Comparison of ENCODE assay signal across 10 mouse cellular contexts in genomic region chr13:21924734-21925335, GRCm38 (mm10). TPM values are rescaled to one million over a fixed set of nuclear protein-coding genes. Genes with fewer than 3 reads are reported as not detected.
DNase-seq lines count a peak whose midpoint lies in the region; ATAC-seq and TF ChIP-seq lines count a peak whose summit lies in the region.
"Had no signal": no experiment of that assay in that cellular context is flagged by ENCODE, and none has a peak within 500 bp of the region (broad histone marks: within the 10 kb centered on the region; RNA-seq: fewer than 3 reads in every experiment).

No protein-coding gene starts in this region.

- no peak overlapping the region for H3K9ac ChIP-seq in heart, embryonic 13.5 days
- no peak overlapping the region for H3K9ac ChIP-seq in liver, adult 2 months (ENCODE audit: low read depth, low read length)

- peaks cover 5% of the 10 kb centered on the region; the same call in 1 of the 2 replicates for H3K27me3 ChIP-seq in heart, embryonic 13.5 days (replicated peaks)
- no peaks in the 10 kb centered on the region for H3K27me3 ChIP-seq in liver, adult 2 months (ENCODE audit: control insufficient read depth, insufficient read depth, low read length)
- H3K27me3 ChIP-seq: Patski had no signal

- H3K9me3 ChIP-seq in heart, embryonic 13.5 days, result no peaks in the 10 kb centered on the region

- H3K27ac ChIP-seq in heart, embryonic 13.5 days (replicated peaks), result no peak overlapping the region
- no peak overlapping the region for H3K27ac ChIP-seq in liver, adult 2 months (replicated peaks; ENCODE audit: insufficient read depth, low read depth, low read length)

- no peaks in the 10 kb centered on the region for H3K79me2 ChIP-seq in liver, adult 2 months (ENCODE audit: control insufficient read depth, insufficient read depth, low read length)

- TF ChIP-seq POLR2A in liver, adult 2 months (IDR thresholded peaks at IDR 0.05; ENCODE audit: extremely low read depth, insufficient read depth, low read length), result no peak

- H3K4me3 ChIP-seq in heart, embryonic 13.5 days, result peak overlapping the region; percentile 35
- H3K4me3 ChIP-seq in liver, adult 2 months (ENCODE audit: insufficient read depth, low read depth, low read length), result no peak overlapping the region

- peak overlapping the region; percentile 53 for H3K4me2 ChIP-seq in heart, embryonic 13.5 days

- no peak for ATAC-seq in heart, embryonic 13.5 days (ENCODE audit: extremely low read depth, insufficient number of reproducible peaks, low FRiP score, low TSS enrichment)
- ATAC-seq in CD4-positive, CD25-positive, alpha-beta regulatory T cell, adult 4 months, result no peak
- ATAC-seq: Patski had no signal

- no peak for DNase-seq in heart, adult 9 months (ENCODE audit: low spot score in 2 of 2)
- DNase-seq in 3T3-L1 (ENCODE audit: low read depth, low spot score), result peak; percentile 50
- peak; percentile 89 for DNase-seq in embryo, embryonic 9.5 days (ENCODE audit: extremely low spot score)
- peak; percentile 45 for DNase-seq in liver, adult 2 months (ENCODE audit: extremely low read depth, low read depth, low spot score)
- no peak for DNase-seq in cerebellum, adult 8-10 months
- DNase-seq in cerebellum, adult 9-11 months, result no peak
- DNase-seq: left cerebral cortex, postnatal 4 days had no signal

- no peaks in the 10 kb centered on the region for H3K36me3 ChIP-seq in heart, embryonic 13.5 days
- H3K36me3 ChIP-seq in liver, adult 2 months (ENCODE audit: control insufficient read depth, insufficient read depth, low read length), result no peaks in the 10 kb centered on the region

- no peak for TF ChIP-seq CTCF in liver, adult 2 months (IDR thresholded peaks at IDR 0.05; ENCODE audit: low read depth, low read length)

- WGBS in heart, embryonic 13.5 days, result 6% methylated on average over 21 of the region's 21 CpGs
- 27% methylated on average over 21 of the region's 21 CpGs for WGBS in liver, adult 2 months

- H3K4me1 ChIP-seq in heart, embryonic 13.5 days, result peaks cover 5% of the 10 kb centered on the region; the same call in 1 of the 2 replicates
- H3K4me1 ChIP-seq in liver, adult 2 months (ENCODE audit: control insufficient read depth, insufficient read depth, low read length), result no peaks in the 10 kb centered on the region

RNA-seq across cellular contexts. Expression of gene Zfp184, which starts 20.1 kb away (rescaled TPM):
- polyA plus RNA-seq in heart, embryonic 13.5 days (2015; fragmentation: Nextera tagmentation; extraction: Ambion mirVana), result 5.2 and 6.3 TPM in 2 replicates
- total RNA-seq in liver, adult 2 months (2014; rRNA removed), result 0.18 and 0.60 TPM in 2 replicates
- polyA plus RNA-seq in liver, adult 2 months (2012; rRNA removed), result 0.07 and 0.11 TPM in 2 replicates
- polyA plus RNA-seq in CD4-positive, CD25-positive, alpha-beta regulatory T cell, adult 4 months (2017; shearing (Covaris generic)), result under 1 TPM in 1 of 2 experiments, not detected in 1; 0.37 TPM

RNA-seq across cellular contexts. Expression of gene Pom121l2, which starts 56.2 kb away (rescaled TPM):
- polyA plus RNA-seq in heart, embryonic 13.5 days (2015; fragmentation: Nextera tagmentation; extraction: Ambion mirVana), result 0.05 and 0.07 TPM in 2 replicates
- total RNA-seq in liver, adult 2 months (2014; rRNA removed), result not detected in 2 replicates
- polyA plus RNA-seq in liver, adult 2 months (2012; rRNA removed), result not detected in 2 replicates
- polyA plus RNA-seq in CD4-positive, CD25-positive, alpha-beta regulatory T cell, adult 4 months (2017; shearing (Covaris generic)), result not detected
- polyA plus RNA-seq: Patski had no signal

Comparison
In these comparisons a context has a peak if more than half of its experiments do, and no peak if none do; other contexts are left out.
1. DNase-seq: peak in 3T3-L1 (single experiment), embryo, embryonic 9.5 days (single experiment) and liver, adult 2 months (single experiment); none in heart, adult 9 months (0 of 2), cerebellum, adult 8-10 months (single experiment) and cerebellum, adult 9-11 months (single experiment).